Mouse (Mus musculus) midbrain, embryonic 13.5 days (tissue): ENCODE measurements at regions not wholly inside any gene's neighbourhood (a gene's known extent, or its start where the extent isn't known, plus 50 kb on each side); places are given as distances from the start of the nearest gene placed in this dataset.

Experiments used
- ATAC-seq: fragments of 200-750 bp; cut with Nextera tagmentation; 2 replicates; pipeline ENCODE4 v1.8.0; 2017; ENCODE audit warnings: mild to moderate bottlenecking, moderate TSS enrichment, moderate library complexity
- H3K27ac ChIP-seq: fragments of 300-500 bp; sonication (generic); 2 replicates; pipeline ENCODE4 v1.5.1; 2015; ENCODE audit warnings: inconsistent platforms, mild to moderate bottlenecking, moderate library complexity
- H3K27me3 ChIP-seq: fragments of 300-500 bp; sonication (generic); 2 replicates; pipeline ENCODE4 v1.6.1; 2015; ENCODE audit warnings: mild to moderate bottlenecking, inconsistent platforms
- H3K36me3 ChIP-seq: fragments of 300-500 bp; sonication (generic); 2 replicates; pipeline ENCODE4 v1.6.1; 2015; ENCODE audit warnings: mild to moderate bottlenecking, inconsistent platforms
- H3K4me1 ChIP-seq: fragments of 300-500 bp; sonication (generic); replicated peaks from 2 replicates; pipeline ENCODE4 v1.6.1; 2015; ENCODE audit warnings: inconsistent platforms
- H3K4me2 ChIP-seq: fragments of 300-500 bp; sonication (generic); replicated peaks from 2 replicates; pipeline ENCODE4 v1.6.1; 2015; ENCODE audit warnings: moderate library complexity, mild to moderate bottlenecking, inconsistent platforms
- H3K4me3 ChIP-seq: fragments of 300-500 bp; sonication (generic); replicated peaks from 2 replicates; pipeline ENCODE4 v1.5.1; 2015; ENCODE audit warnings: mild to moderate bottlenecking, inconsistent platforms
- H3K9ac ChIP-seq: fragments of 300-500 bp; sonication (generic); replicated peaks from 2 replicates; pipeline ENCODE4 v1.6.1; 2015; ENCODE audit warnings: mild to moderate bottlenecking, inconsistent platforms
- H3K9me3 ChIP-seq: fragments of 300-500 bp; sonication (generic); 2 replicates; pipeline ENCODE4 v1.6.1; 2016; ENCODE audit warnings: mild to moderate bottlenecking, inconsistent platforms
- WGBS: fragments of 180-500 bp; shearing (Covaris S2); methylation state at CpG from one replicate; pipeline ENCODE4 v1.1.7; 2015; 5-methylcytosine and 5-hydroxymethylcytosine counted together

DNA sequence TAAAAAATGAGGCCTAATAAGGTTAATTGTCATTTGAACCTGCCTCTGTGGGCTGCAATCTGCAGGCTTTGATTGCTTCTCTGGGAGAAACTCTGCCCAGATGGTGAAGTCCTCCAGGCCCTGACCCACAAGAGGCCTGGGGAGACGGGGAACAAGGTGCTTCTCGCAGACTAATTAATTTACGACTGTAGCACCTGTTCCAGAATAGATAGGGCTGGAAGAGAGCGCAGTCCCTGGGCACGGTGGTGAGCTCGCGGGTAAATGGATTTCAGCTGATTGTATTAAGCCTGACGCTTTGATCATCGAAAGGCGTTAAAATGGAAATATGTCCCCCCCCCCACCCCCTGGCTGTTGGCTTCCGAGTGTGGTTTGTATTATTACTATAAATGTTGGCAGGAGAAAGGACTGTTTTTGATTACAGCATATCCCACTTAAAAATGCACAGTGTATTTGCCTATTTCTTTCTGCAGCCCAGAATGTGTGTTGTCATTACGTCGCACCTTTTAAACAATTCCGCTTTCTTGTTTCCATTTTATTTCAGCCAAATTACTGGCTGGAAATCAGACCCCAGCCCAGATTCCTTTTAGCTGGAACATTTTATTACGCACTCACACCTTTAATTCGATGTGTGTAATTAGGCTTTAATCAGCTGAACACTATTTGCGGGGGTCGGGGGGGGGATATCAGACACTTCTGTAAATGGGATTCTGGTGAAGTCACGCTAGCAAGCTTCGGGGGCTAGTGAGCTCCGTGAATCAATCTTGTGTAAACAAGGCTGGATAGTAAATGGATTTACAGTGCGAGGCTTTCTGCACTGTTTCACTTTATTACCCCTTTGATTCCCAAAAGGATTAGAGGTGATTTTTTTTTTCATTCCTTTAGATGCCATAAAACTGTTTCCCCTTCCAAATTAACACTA, 250.1 kb upstream of the Dnajc19 start:
- Histone ChIP-seq H3K9me3 (no peaks in the 10 kb centered on the region), H3K4me1 (peaks cover 28% of the 10 kb centered on the region), H3K36me3 (no peaks in the 10 kb centered on the region), H3K4me3 (no peak overlapping the region), H3K27me3 (peaks cover 10% of the 10 kb centered on the region; the same call in 1 of the 2 replicates), H3K27ac (0 out of 2 replicates have a peak overlapping the region, but pooled peaks have one; percentile 14), H3K4me2 (peak overlapping the region; percentile 1; the same call in 1 of the 2 replicates), H3K9ac (no peak overlapping the region)
- 33% methylated on average over 22 of the region's 22 CpGs for WGBS
- ATAC-seq: peak; percentile 78

GRCm38 (mm10) chr3:34328865-34329264, 247.7 kb upstream of the Dnajc19 start:
- 26% methylated on average over 2 of the region's 2 CpGs for WGBS
- ATAC-seq: no peak
- H3K27ac ChIP-seq: no peak overlapping the region
- H3K36me3 ChIP-seq: no peaks in the 10 kb centered on the region
- H3K27me3 ChIP-seq: peaks cover 25% of the 10 kb centered on the region; the same call in 1 of the 2 replicates
- peaks cover 31% of the 10 kb centered on the region for H3K4me1 ChIP-seq
- no peaks in the 10 kb centered on the region for H3K9me3 ChIP-seq
- H3K4me2 ChIP-seq: no peak overlapping the region
- H3K4me3 ChIP-seq: no peak overlapping the region
- H3K9ac ChIP-seq: no peak overlapping the region

DNA sequence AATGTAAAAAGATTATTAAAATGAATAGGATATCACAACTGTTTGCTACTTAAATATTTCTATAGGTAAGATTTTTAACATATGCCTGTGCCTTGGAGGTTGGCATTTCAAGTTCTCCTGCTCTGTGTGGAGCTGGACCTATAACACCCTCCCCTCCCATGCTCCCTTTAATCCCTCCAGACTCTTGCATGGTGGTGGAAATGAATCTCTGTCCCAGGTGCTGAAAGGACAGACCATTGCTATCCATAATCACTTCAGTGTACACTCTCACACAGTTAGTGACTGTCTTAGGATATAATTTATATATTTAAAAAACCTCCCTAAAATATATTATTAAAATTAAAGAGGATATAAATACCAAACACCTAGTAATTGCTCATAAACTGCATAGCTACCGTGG, 244.5 kb upstream of the Dnajc19 start:
- 95% methylated on average over 1 of the region's 1 CpGs for WGBS
- H3K27ac ChIP-seq: no peak overlapping the region
- no peaks in the 10 kb centered on the region for H3K9me3 ChIP-seq
- H3K9ac ChIP-seq: no peak overlapping the region
- H3K27me3 ChIP-seq: peaks cover 29% of the 10 kb centered on the region; the same call in 1 of the 2 replicates
- H3K4me3 ChIP-seq: no peak overlapping the region
- ATAC-seq: no peak
- peaks cover 32% of the 10 kb centered on the region for H3K4me1 ChIP-seq
- no peaks in the 10 kb centered on the region for H3K36me3 ChIP-seq
- H3K4me2 ChIP-seq: no peak overlapping the region

- no peaks in the 10 kb centered on the region for H3K36me3 ChIP-seq
- H3K4me1 ChIP-seq: peaks cover 34% of the 10 kb centered on the region
- H3K4me3 ChIP-seq: no peak overlapping the region
- 0 out of 2 replicates have a peak overlapping the region, but pooled peaks have one; percentile 28 for H3K9ac ChIP-seq
- peak; percentile 89 for ATAC-seq
- WGBS: 25% methylated on average over 15 of the region's 15 CpGs
- H3K9me3 ChIP-seq: no peaks in the 10 kb centered on the region
- H3K4me2 ChIP-seq: peak overlapping the region; percentile 12
- peaks cover 30% of the 10 kb centered on the region for H3K27me3 ChIP-seq
- peak overlapping the region; percentile 42; the same call in 1 of the 2 replicates for H3K27ac ChIP-seq
These were observed 241.5 kb upstream of the Dnajc19 start for GRCm38 (mm10) chr3:34322527-34323210.

DNA sequence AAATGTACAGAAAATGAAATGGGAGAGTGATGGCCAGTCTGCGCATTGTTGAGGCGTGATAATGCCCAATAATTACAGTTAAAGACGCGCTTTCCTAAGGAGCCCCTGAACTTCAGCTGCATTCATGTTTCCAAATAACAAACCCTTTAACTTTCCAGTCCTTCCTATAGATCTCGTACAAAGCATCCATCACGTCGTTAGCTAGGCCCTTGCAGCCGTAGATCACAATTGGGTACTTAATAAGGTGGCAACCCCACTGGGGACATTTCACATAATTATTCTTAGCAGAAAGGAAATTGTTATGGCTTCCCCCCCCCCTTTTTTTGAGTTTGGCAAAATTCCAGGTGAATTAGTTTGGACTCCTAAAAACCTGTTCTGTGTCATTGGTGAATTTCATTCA, 233.7 kb upstream of the Dnajc19 start:
- Histone ChIP-seq H3K9me3 (no peaks in the 10 kb centered on the region), H3K27me3 (peaks cover 17% of the 10 kb centered on the region), H3K4me1 (peaks cover 37% of the 10 kb centered on the region), H3K9ac (no peak overlapping the region), H3K4me3 (no peak overlapping the region), H3K4me2 (peak overlapping the region; percentile 16), H3K27ac (no peak overlapping the region; the same call in 1 of the 2 replicates), H3K36me3 (no peaks in the 10 kb centered on the region)
- WGBS: 49% methylated on average over 8 of the region's 8 CpGs
- ATAC-seq: no peak

DNA sequence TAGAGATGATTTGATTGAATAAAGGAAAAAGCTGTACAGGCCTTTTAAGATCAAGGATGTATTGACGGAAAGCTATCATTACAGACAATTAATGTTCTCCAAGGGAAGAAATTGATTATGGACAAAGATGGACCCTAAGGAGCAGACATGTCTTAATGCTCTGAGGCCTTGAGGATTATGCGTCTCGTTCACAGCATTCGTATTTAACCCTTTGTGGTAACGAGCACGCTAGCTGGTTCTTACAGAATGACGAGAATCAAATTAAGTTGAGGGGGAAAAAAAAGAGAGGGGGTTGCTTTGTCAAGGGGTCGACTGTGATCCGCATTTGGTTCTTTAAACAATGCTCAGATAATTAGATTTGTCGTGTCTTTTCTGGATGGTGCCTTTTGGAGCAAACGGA, 233.3 kb upstream of the Dnajc19 start:
- Histone ChIP-seq H3K27ac (no peak overlapping the region), H3K27me3 (peaks cover 17% of the 10 kb centered on the region), H3K9ac (no peak overlapping the region), H3K36me3 (no peaks in the 10 kb centered on the region), H3K4me3 (no peak overlapping the region), H3K9me3 (no peaks in the 10 kb centered on the region), H3K4me2 (peak overlapping the region; percentile 16), H3K4me1 (peaks cover 37% of the 10 kb centered on the region)
- ATAC-seq: no peak
- 20% methylated on average over 11 of the region's 11 CpGs for WGBS

GRCm38 (mm10) chr3:34311944-34312343, 230.8 kb upstream of the Dnajc19 start:
- H3K4me1 ChIP-seq: peaks cover 37% of the 10 kb centered on the region
- H3K27ac ChIP-seq: no peak overlapping the region
- 82% methylated on average over 6 of the region's 6 CpGs for WGBS
- ATAC-seq: 0 out of 2 replicates have a peak, but pooled peaks have one; percentile 38
- no peak overlapping the region for H3K9ac ChIP-seq
- H3K4me2 ChIP-seq: no peak overlapping the region
- H3K9me3 ChIP-seq: no peaks in the 10 kb centered on the region
- H3K36me3 ChIP-seq: no peaks in the 10 kb centered on the region
- H3K27me3 ChIP-seq: peaks cover 11% of the 10 kb centered on the region; the same call in 1 of the 2 replicates
- H3K4me3 ChIP-seq: no peak overlapping the region

- WGBS: 71% methylated on average over 2 of the region's 2 CpGs
- no peak for ATAC-seq
- no peak overlapping the region for H3K9ac ChIP-seq
- no peaks in the 10 kb centered on the region for H3K4me1 ChIP-seq
- no peaks in the 10 kb centered on the region for H3K9me3 ChIP-seq
- no peak overlapping the region for H3K4me3 ChIP-seq
- no peak overlapping the region for H3K4me2 ChIP-seq
- no peaks in the 10 kb centered on the region for H3K27me3 ChIP-seq
- H3K27ac ChIP-seq: no peak overlapping the region
- H3K36me3 ChIP-seq: no peaks in the 10 kb centered on the region
These were observed 218.5 kb upstream of the Dnajc19 start for GRCm38 (mm10) chr3:34299637-34300036.

- H3K4me1 ChIP-seq: no peaks in the 10 kb centered on the region
- ATAC-seq: no peak
- no peaks in the 10 kb centered on the region for H3K36me3 ChIP-seq
- no peaks in the 10 kb centered on the region for H3K9me3 ChIP-seq
- no peak overlapping the region for H3K4me2 ChIP-seq
- 66% methylated on average over 5 of the region's 5 CpGs for WGBS
- no peak overlapping the region for H3K9ac ChIP-seq
- 0 out of 2 replicates have a peak, but pooled peaks cover 3% of the 10 kb centered on the region for H3K27me3 ChIP-seq
- H3K4me3 ChIP-seq: no peak overlapping the region
- H3K27ac ChIP-seq: no peak overlapping the region
These were observed 206.7 kb upstream of the Dnajc19 start for GRCm38 (mm10) chr3:34287836-34288235.

GRCm38 (mm10) chr3:34270154-34270553, 189.0 kb upstream of the Dnajc19 start:
- Histone ChIP-seq H3K27me3 (no peaks in the 10 kb centered on the region), H3K4me1 (peaks cover 7% of the 10 kb centered on the region), H3K27ac (no peak overlapping the region), H3K36me3 (no peaks in the 10 kb centered on the region), H3K9me3 (no peaks in the 10 kb centered on the region), H3K9ac (no peak overlapping the region), H3K4me3 (no peak overlapping the region), H3K4me2 (no peak overlapping the region)
- ATAC-seq: 0 out of 2 replicates have a peak, but pooled peaks have one; percentile 56
- WGBS: 79% methylated on average over 10 of the region's 10 CpGs

DNA sequence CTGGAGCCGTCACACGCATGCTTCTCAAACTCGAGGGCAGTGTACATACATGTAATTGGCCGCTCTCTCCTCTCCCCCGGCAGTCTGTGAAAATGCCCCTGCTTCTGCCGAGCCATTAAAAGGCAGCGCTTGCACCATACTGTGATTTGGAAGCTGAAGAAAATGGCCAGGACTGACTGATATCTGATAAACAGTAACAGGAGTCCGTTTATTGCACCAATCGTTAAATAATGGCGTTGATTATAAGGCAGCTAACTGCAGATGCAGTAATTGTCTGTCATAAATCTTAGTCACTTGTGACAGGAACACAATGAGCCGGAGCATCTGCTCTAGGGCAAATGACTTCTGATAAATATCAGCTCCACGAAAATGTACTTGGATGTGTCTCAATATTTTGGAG, 185.3 kb upstream of the Dnajc19 start:
- Histone ChIP-seq H3K4me1 (peaks cover 7% of the 10 kb centered on the region), H3K9ac (no peak overlapping the region), H3K27ac (no peak overlapping the region), H3K4me2 (no peak overlapping the region), H3K36me3 (no peaks in the 10 kb centered on the region), H3K4me3 (no peak overlapping the region), H3K9me3 (no peaks in the 10 kb centered on the region), H3K27me3 (no peaks in the 10 kb centered on the region)
- no peak for ATAC-seq
- 69% methylated on average over 12 of the region's 12 CpGs for WGBS

GRCm38 (mm10) chr3:34264811-34265210, 183.7 kb upstream of the Dnajc19 start:
- Histone ChIP-seq H3K9ac (no peak overlapping the region), H3K4me1 (peaks cover 7% of the 10 kb centered on the region; the same call in 1 of the 2 replicates), H3K27ac (no peak overlapping the region), H3K9me3 (no peaks in the 10 kb centered on the region), H3K36me3 (no peaks in the 10 kb centered on the region), H3K27me3 (no peaks in the 10 kb centered on the region), H3K4me3 (no peak overlapping the region), H3K4me2 (no peak overlapping the region)
- WGBS: 69% methylated on average over 6 of the region's 6 CpGs
- no peak for ATAC-seq
